Mouse (Mus musculus): ENCODE measurements around the gene Tmem59.

DNA sequence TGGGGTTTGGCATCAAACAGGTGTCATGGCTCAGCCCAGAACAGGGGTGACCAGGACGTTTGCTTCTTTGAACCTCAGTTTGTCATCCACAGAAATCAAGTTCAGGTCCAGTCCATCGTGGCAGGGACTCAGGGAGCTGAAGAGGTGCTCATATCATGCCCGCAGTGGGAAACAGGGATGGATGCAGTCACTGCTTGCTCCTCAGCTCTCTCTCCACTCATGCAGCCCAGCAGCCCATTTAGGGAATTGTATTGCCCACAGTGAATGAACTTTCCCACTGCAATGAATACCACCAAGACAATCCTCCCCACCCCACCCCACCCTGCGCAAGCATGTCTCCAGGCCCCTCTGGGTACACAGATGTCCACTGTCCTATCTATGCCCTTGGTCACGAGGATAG, 33.7 kb downstream of the Tmem59 start:
- no peak for TF ChIP-seq CTCF (conservative IDR thresholded peaks at IDR 0.05; ENCODE audit: insufficient read depth, insufficient read length, low read depth, low read length)
- TF ChIP-seq POLR2A (IDR thresholded peaks at IDR 0.05; ENCODE audit: low read depth, low read length) = no peak
